Mouse (Mus musculus) embryonic facial prominence, embryonic 13.5 days (tissue): ENCODE measurements around the gene Spin2-ps6. TPM values are rescaled to one million over a fixed set of nuclear protein-coding genes. Genes with fewer than 3 reads are reported as not detected.
"Not testable (repeated sequence)": the region's sequence is repeated elsewhere in the genome, so short reads cannot be mapped to it uniquely, and the experiment has no call there.

ENCODE experiments used
- ATAC-seq: fragments of 200-750 bp; cut with Nextera tagmentation; 2 replicates; pipeline ENCODE4 v1.8.0; 2017; ENCODE audit warnings: low read depth; ENCODE audit not compliant: insufficient number of reproducible peaks, insufficient read depth, low FRiP score, low TSS enrichment
- H3K27ac ChIP-seq: fragments of 300-500 bp; sonication (generic); 2 replicates; pipeline ENCODE4 v1.5.1; 2015; ENCODE audit warnings: moderate library complexity, mild to moderate bottlenecking, inconsistent platforms
- H3K27me3 ChIP-seq: fragments of 300-500 bp; sonication (generic); 2 replicates; pipeline ENCODE4 v1.6.1; 2015; ENCODE audit warnings: mild to moderate bottlenecking, inconsistent platforms
- H3K36me3 ChIP-seq: fragments of 300-500 bp; sonication (generic); 2 replicates; pipeline ENCODE4 v1.6.1; 2015; ENCODE audit warnings: mild to moderate bottlenecking, inconsistent platforms
- H3K4me1 ChIP-seq: fragments of 300-500 bp; sonication (generic); 2 replicates; pipeline ENCODE4 v1.6.1; 2015; ENCODE audit warnings: inconsistent platforms
- H3K4me2 ChIP-seq: fragments of 300-500 bp; sonication (generic); 2 replicates; pipeline ENCODE4 v1.6.1; 2015; ENCODE audit warnings: moderate library complexity, mild to moderate bottlenecking, inconsistent platforms
- H3K4me3 ChIP-seq: fragments of 300-500 bp; sonication (generic); 2 replicates; pipeline ENCODE4 v1.5.1; 2015; ENCODE audit warnings: mild to moderate bottlenecking, inconsistent platforms
- H3K9ac ChIP-seq: fragments of 300-500 bp; sonication (generic); 2 replicates; pipeline ENCODE4 v1.6.1; 2015; ENCODE audit warnings: mild to moderate bottlenecking, inconsistent platforms
- H3K9me3 ChIP-seq: fragments of 300-500 bp; sonication (generic); 2 replicates; pipeline ENCODE4 v1.6.1; 2016; ENCODE audit warnings: inconsistent platforms
- WGBS: fragments of 180-500 bp; shearing (Covaris S2); methylation state at CpG from one replicate; pipeline ENCODE4 v1.1.7; 2015; ENCODE audit warnings: mixed read lengths; 5-methylcytosine and 5-hydroxymethylcytosine counted together
- polyA plus RNA-seq: library from polyadenylated mRNA; unstranded; fragments of >200 nt; fragmentation: Nextera tagmentation; extraction: Ambion mirVana; gene quantifications from 2 replicates; pipeline ENCODE4 v1.2.1, GENCODE M21; 2015

The Spin2-ps6 gene
- not detected in 2 replicates for polyA plus RNA-seq

GRCm38 (mm10) chrX:33234569-33234968, at the start of gene Spin2-ps6:
Spin2-ps6 (plus strand) TSS chrX:33234869.
- H3K27ac ChIP-seq, H3K9ac ChIP-seq, H3K27me3 ChIP-seq, ATAC-seq, H3K4me1 ChIP-seq, H3K4me2 ChIP-seq, H3K9me3 ChIP-seq, H3K36me3 ChIP-seq, H3K4me3 ChIP-seq: not testable (repeated sequence)
- 82% methylated on average over 1 of the region's 3 CpGs for WGBS

Other genes with a start within 250 kb of the Spin2-ps6 start
- not detected in 2 replicates for gene Btbd35f12, start 78.5 kb downstream of the Spin2-ps6 start, polyA plus RNA-seq